Mouse (Mus musculus): ENCODE measurements at regions not wholly inside any gene's neighbourhood (a gene's known extent, or its start where the extent isn't known, plus 50 kb on each side); places are given as distances from the start of the nearest gene placed in this dataset.
A peak's percentile ranks its signal among the peaks of the same experiment; 100 is the strongest.

- 85% methylated on average over 15 of the region's 15 CpGs for WGBS
- H3K27ac ChIP-seq (ENCODE audit: low read length): no peak overlapping the region
- no peaks in the 10 kb centered on the region for H3K27me3 ChIP-seq (ENCODE audit: control insufficient read depth, insufficient read depth, low read length)
- H3K4me1 ChIP-seq (ENCODE audit: control insufficient read depth, insufficient read depth, low read length): peaks cover 7% of the 10 kb centered on the region
- no peak overlapping the region for H3K4me3 ChIP-seq (ENCODE audit: low read length)
- H3K36me3 ChIP-seq (ENCODE audit: control insufficient read depth, insufficient read depth): no peaks in the 10 kb centered on the region
- H3K9ac ChIP-seq (ENCODE audit: low read length): no peak overlapping the region
- ATAC-seq (replicated peaks; ENCODE audit: extremely low read depth, insufficient read depth, low FRiP score): no peak
- no peaks in the 10 kb centered on the region; the same call in 1 of the 2 replicates for H3K9me3 ChIP-seq (replicated peaks; ENCODE audit: control insufficient read depth, low read length)
- no peak overlapping the region for H3K4me2 ChIP-seq (ENCODE audit: low read depth, low read length)
These were observed 198.6 kb downstream of the Sp3 start for GRCm38 (mm10) chr2:72781369-72782275.

DNA sequence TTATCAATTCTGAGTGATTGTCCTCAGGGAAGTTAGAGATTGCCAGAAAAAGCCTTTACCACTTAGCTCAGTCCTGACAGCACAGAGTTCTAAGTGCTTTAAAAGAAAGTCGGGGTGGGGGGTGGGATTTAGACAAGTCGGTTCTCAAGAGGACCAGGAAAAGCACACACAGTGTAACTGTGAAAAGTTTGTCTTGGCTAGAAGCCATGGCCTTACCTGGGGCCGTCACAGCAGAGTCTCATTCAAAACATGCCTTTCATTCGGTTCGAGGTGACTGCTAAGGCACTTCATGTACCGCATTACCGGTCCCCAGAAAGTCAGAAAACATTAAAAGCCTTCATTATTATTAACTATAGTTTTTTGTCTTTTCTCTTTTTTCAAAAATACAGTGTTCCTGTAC lies 197.9 kb downstream of the Sp3 start:
- no peak overlapping the region for H3K4me2 ChIP-seq (ENCODE audit: low read depth, low read length)
- no peak overlapping the region for H3K4me3 ChIP-seq (ENCODE audit: low read length)
- H3K27ac ChIP-seq (ENCODE audit: low read length): no peak overlapping the region
- no peaks in the 10 kb centered on the region; the same call in 1 of the 2 replicates for H3K9me3 ChIP-seq (replicated peaks; ENCODE audit: control insufficient read depth, low read length)
- no peaks in the 10 kb centered on the region for H3K27me3 ChIP-seq (ENCODE audit: control insufficient read depth, insufficient read depth, low read length)
- WGBS: 41% methylated on average over 7 of the region's 7 CpGs
- H3K4me1 ChIP-seq (ENCODE audit: control insufficient read depth, insufficient read depth, low read length): peaks cover 7% of the 10 kb centered on the region
- H3K9ac ChIP-seq (ENCODE audit: low read length): no peak overlapping the region
- ATAC-seq (replicated peaks; ENCODE audit: extremely low read depth, insufficient read depth, low FRiP score): no peak
- no peaks in the 10 kb centered on the region for H3K36me3 ChIP-seq (ENCODE audit: control insufficient read depth, insufficient read depth)

GRCm38 (mm10) chr2:72785365-72786043 lies 194.7 kb downstream of the Sp3 start:
- no peak for ATAC-seq (replicated peaks; ENCODE audit: extremely low read depth, insufficient read depth, low FRiP score)
- 88% methylated on average over 8 of the region's 8 CpGs for WGBS
- H3K9ac ChIP-seq (ENCODE audit: low read length): no peak overlapping the region
- no peaks in the 10 kb centered on the region for H3K36me3 ChIP-seq (ENCODE audit: control insufficient read depth, insufficient read depth)
- H3K27me3 ChIP-seq (ENCODE audit: control insufficient read depth, insufficient read depth, low read length): no peaks in the 10 kb centered on the region
- H3K9me3 ChIP-seq (replicated peaks; ENCODE audit: control insufficient read depth, low read length): no peaks in the 10 kb centered on the region
- H3K4me3 ChIP-seq (ENCODE audit: low read length): no peak overlapping the region
- H3K4me1 ChIP-seq (ENCODE audit: control insufficient read depth, insufficient read depth, low read length): peaks cover 7% of the 10 kb centered on the region; the same call in 1 of the 2 replicates
- H3K4me2 ChIP-seq (ENCODE audit: low read depth, low read length): no peak overlapping the region
- H3K27ac ChIP-seq (ENCODE audit: low read length): no peak overlapping the region

DNA sequence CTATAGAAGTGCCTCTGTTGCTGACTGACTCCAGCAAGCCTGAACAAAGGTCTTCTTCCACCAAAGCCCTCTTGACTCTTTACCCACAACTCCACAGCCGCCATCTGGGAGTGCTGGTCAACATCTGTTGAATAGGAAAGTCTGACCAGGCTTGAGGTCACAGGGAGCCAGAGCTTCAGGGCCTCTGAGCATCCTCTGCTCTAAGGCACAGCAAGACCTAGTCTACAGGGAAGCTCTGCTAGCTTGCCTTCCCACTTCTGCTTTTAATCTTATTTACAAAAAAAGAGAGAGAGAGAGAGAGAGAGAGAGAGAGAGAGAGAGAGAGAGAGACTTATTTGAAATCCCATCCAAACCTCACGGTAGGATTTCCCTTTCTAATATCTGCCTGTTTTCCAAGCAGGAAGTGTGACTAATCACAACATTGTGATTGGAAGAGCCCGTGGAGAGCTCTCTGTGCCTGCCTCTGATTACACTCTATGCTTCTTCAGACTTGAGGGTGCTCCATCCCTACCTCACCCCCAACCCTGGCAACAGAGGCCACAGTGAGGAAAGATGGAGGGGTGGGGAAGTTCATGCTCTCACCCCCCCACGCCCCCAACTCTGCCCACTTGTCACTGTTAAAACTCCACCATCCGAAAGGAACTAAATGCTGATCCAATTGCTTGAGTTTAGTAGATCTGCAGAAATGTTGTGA lies 194.1 kb downstream of the Sp3 start:
- WGBS: 48% methylated on average over 5 of the region's 5 CpGs
- Histone ChIP-seq H3K36me3 (ENCODE audit: control insufficient read depth, insufficient read depth) (no peaks in the 10 kb centered on the region), H3K27me3 (ENCODE audit: control insufficient read depth, insufficient read depth, low read length) (no peaks in the 10 kb centered on the region), H3K4me3 (ENCODE audit: low read length) (no peak overlapping the region), H3K4me1 (ENCODE audit: control insufficient read depth, insufficient read depth, low read length) (peaks cover 7% of the 10 kb centered on the region; the same call in 1 of the 2 replicates), H3K9me3 (replicated peaks; ENCODE audit: control insufficient read depth, low read length) (no peaks in the 10 kb centered on the region), H3K27ac (ENCODE audit: low read length) (no peak overlapping the region), H3K4me2 (ENCODE audit: low read depth, low read length) (no peak overlapping the region), H3K9ac (ENCODE audit: low read length) (no peak overlapping the region)
- 0 out of 2 replicates have a peak, but pooled peaks have one; percentile 37 for ATAC-seq (replicated peaks; ENCODE audit: extremely low read depth, insufficient read depth, low FRiP score)

GRCm38 (mm10) chr2:72787616-72788015 lies 192.6 kb downstream of the Sp3 start:
- no peak overlapping the region for H3K4me2 ChIP-seq (ENCODE audit: low read depth, low read length)
- H3K9ac ChIP-seq (ENCODE audit: low read length): no peak overlapping the region
- no peak for ATAC-seq (replicated peaks; ENCODE audit: extremely low read depth, insufficient read depth, low FRiP score)
- 76% methylated on average over 3 of the region's 3 CpGs for WGBS
- H3K9me3 ChIP-seq (replicated peaks; ENCODE audit: control insufficient read depth, low read length): no peaks in the 10 kb centered on the region
- H3K27me3 ChIP-seq (ENCODE audit: control insufficient read depth, insufficient read depth, low read length): no peaks in the 10 kb centered on the region
- H3K27ac ChIP-seq (ENCODE audit: low read length): no peak overlapping the region
- H3K36me3 ChIP-seq (ENCODE audit: control insufficient read depth, insufficient read depth): no peaks in the 10 kb centered on the region
- H3K4me1 ChIP-seq (ENCODE audit: control insufficient read depth, insufficient read depth, low read length): peaks cover 4% of the 10 kb centered on the region; the same call in 1 of the 2 replicates
- no peak overlapping the region for H3K4me3 ChIP-seq (ENCODE audit: low read length)

- no peaks in the 10 kb centered on the region for H3K27me3 ChIP-seq (ENCODE audit: control insufficient read depth, insufficient read depth, low read length)
- no peak for ATAC-seq (replicated peaks; ENCODE audit: extremely low read depth, insufficient read depth, low FRiP score)
- 77% methylated on average over 3 of the region's 3 CpGs for WGBS
- no peak overlapping the region for H3K9ac ChIP-seq (ENCODE audit: low read length)
- no peaks in the 10 kb centered on the region for H3K4me1 ChIP-seq (ENCODE audit: control insufficient read depth, insufficient read depth, low read length)
- H3K4me2 ChIP-seq (ENCODE audit: low read depth, low read length): no peak overlapping the region
- H3K27ac ChIP-seq (ENCODE audit: low read length): no peak overlapping the region
- no peaks in the 10 kb centered on the region for H3K36me3 ChIP-seq (ENCODE audit: control insufficient read depth, insufficient read depth)
- H3K9me3 ChIP-seq (replicated peaks; ENCODE audit: control insufficient read depth, low read length): no peaks in the 10 kb centered on the region
- H3K4me3 ChIP-seq (ENCODE audit: low read length): no peak overlapping the region
These were observed 188.8 kb downstream of the Sp3 start for GRCm38 (mm10) chr2:72791496-72791895.

DNA sequence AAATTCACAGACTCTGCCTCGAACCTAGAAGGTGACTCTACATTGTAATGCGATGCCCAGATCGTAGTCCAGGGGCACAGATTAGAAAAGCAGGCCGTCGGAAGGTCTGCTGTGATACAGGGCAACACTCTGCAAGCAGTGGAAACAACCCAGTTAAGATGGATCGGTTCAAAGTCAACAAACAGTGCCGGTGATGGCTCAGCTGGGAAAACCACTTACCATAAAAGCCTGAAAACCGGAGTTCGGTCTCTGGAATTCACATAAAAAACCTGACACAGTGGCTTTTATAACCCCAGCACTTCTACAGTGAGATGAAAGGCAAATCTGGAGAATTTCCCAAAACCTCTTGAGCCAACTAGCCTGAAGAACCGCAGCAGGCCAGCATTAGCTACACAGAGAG lies 186.8 kb downstream of the Sp3 start:
- H3K9ac ChIP-seq (ENCODE audit: low read length): no peak overlapping the region
- H3K4me3 ChIP-seq (ENCODE audit: low read length): no peak overlapping the region
- H3K27ac ChIP-seq (ENCODE audit: low read length): no peak overlapping the region
- no peaks in the 10 kb centered on the region for H3K27me3 ChIP-seq (ENCODE audit: control insufficient read depth, insufficient read depth, low read length)
- H3K4me2 ChIP-seq (ENCODE audit: low read depth, low read length): no peak overlapping the region
- no peaks in the 10 kb centered on the region for H3K4me1 ChIP-seq (ENCODE audit: control insufficient read depth, insufficient read depth, low read length)
- no peaks in the 10 kb centered on the region for H3K36me3 ChIP-seq (ENCODE audit: control insufficient read depth, insufficient read depth)
- no peaks in the 10 kb centered on the region for H3K9me3 ChIP-seq (replicated peaks; ENCODE audit: control insufficient read depth, low read length)
- ATAC-seq (replicated peaks; ENCODE audit: extremely low read depth, insufficient read depth, low FRiP score): no peak
- WGBS: 65% methylated on average over 10 of the region's 10 CpGs

GRCm38 (mm10) chr2:72794501-72794900 lies 185.7 kb downstream of the Sp3 start:
- WGBS: 67% methylated on average over 4 of the region's 4 CpGs
- Histone ChIP-seq H3K9ac (ENCODE audit: low read length) (no peak overlapping the region), H3K4me2 (ENCODE audit: low read depth, low read length) (no peak overlapping the region), H3K9me3 (replicated peaks; ENCODE audit: control insufficient read depth, low read length) (no peaks in the 10 kb centered on the region), H3K27ac (ENCODE audit: low read length) (no peak overlapping the region), H3K36me3 (ENCODE audit: control insufficient read depth, insufficient read depth) (no peaks in the 10 kb centered on the region), H3K27me3 (ENCODE audit: control insufficient read depth, insufficient read depth, low read length) (no peaks in the 10 kb centered on the region), H3K4me1 (ENCODE audit: control insufficient read depth, insufficient read depth, low read length) (no peaks in the 10 kb centered on the region), H3K4me3 (ENCODE audit: low read length) (no peak overlapping the region)
- ATAC-seq (replicated peaks; ENCODE audit: extremely low read depth, insufficient read depth, low FRiP score): no peak

Data from heart, embryonic 16.5 days (tissue).